Mouse (Mus musculus) induced T-regulatory cell, adult 2 months (primary cell): Measurements from ENCODE around the gene Scarb2.
A peak's percentile ranks its signal among the peaks of the same experiment; 100 is the strongest.

Experiments used
- DNase-seq: peaks from one replicate; pipeline ENCODE4 v3.0.0-alpha.2; 2012; ENCODE audit warnings: low read depth

The Scarb2 gene

DNA sequence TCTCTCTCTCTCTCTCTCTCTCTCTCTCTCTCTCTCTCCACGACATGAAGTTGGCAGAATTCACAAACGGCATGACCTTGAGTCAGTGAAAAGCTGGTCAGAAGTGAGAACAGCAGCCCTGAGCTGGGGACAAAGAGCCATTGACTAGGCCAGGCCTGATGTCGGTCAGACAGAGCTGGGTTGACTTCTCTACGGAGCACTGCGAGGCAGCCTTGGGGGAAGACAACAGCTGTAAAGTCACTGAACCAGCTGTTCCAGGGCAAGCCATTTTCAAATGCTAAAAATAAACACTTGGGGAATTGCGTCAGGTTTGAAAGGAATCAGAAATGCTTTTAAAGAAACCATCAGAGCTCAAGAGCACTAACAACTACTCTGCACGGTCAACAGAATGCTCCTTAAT is 13.2 kb downstream of the Scarb2 start:
- DNase-seq, result no peak

DNA sequence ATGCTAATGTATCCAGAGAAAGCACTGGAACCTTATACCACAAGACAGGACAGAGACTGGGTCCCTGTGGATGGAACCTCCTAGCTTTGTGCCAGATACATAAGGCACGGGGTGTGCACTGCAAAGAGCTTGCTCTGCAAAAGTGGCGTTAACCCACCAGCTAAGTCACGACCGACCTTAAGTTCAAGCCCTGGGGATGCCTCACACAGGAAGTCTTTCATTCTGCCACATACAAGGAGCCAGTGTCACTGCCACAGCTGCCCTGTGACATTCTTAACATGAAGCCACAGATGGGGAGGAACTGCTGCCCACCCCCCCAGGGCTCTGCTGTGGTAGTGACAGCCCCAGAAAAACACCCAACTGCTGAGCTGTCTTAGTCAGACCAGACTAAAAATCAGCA is 15.9 kb downstream of the Scarb2 start:
- DNase-seq, result peak; percentile 72

DNA sequence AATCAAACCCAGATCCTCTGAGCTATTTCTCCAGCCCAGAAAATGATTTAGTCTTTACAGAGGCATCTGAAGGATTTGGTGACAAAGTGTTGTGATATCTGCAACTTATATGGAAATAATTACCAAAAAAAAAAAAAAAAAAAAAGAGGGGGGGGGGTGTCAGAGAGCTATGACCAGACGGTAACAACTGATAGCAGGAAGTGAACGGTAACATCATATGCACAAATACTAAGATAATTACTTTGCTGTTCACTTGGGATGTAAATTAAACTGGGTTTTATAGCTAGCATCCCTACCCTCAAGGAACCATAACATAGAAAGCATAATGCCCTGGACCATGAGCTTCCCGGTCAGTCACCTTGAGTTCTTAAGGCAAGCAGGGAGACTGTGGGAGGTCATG is 16.3 kb downstream of the Scarb2 start:
- DNase-seq, result no peak

DNA sequence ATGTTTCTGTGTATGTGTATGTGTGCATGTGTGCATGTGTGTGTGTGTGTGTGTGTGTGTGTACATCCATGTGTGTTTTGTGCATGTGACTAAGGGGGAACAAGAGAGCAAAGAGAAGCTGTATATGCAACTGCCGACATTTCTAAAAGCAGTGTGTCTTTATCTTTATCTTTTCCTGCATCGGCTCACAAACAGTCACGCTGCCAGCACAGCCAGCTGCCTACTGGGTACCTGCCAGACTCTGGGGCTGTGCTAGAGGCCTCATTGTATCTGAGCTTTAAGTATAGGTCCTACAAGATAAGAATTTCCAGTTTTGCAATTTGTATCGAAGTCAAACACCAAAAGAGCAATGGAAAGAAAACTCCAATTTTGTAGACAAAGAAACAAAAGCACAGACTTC is 17.1 kb downstream of the Scarb2 start:
- DNase-seq, result no peak

DNA sequence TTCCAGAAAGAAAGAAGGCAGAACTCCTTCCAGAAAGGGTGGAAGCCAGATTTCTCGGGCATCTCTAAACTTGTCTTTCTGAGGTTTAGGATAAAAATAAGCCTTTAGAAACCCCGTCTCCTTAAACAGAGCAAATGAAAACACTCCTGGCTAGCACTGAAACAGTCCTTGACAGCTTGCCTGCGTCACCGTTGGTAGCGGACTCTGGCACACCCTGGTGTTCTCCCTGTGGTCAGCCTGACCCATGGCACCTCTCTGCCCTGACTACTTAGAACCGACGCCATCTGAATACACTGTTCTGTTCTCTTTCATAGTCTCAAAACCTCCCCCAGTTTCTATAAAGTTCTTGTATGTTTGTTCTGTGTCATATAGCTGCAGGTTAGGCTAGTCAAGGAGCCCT is 17.7 kb downstream of the Scarb2 start:
- DNase-seq, result no peak

DNA sequence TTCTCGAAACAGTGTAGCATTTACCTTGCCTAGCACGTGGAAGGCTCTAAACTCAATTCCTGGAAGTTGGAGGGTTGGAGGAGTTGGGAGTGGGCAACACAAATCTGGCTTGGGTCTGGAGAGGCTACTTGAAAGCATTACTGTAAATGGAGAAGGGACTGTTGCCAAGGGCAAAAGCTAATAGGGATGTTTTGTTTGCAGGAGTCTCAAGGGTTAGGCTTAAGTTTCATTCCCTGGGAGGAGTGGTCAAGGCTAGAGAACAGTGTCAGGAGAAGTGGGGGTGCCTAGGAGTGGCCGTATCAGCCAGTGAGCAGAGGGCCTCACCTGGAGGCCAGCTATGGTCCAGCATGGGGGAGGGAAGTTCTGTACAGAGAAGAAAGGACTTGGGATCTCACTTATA is 18.2 kb downstream of the Scarb2 start:
- DNase-seq, result no peak

DNA sequence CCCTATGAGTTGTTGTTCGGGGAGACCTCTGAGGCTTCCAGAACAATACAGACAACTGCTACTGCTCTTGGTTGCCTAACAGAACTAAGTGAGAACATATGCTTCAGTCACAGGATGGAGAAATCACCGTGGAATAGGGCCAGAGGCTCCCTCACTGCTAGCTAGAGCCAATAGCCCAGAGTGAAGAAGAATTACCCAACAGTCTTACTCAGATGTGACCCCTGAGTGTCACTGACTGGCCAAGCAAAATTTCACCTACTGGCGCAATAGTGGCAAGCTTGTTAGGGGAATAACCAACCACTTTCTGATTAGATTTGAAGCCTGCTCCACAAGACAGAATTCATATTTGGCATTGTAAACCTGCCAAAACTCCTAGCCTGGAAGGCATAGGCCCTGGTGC is 19.9 kb downstream of the Scarb2 start:
- DNase-seq, result no peak

DNA sequence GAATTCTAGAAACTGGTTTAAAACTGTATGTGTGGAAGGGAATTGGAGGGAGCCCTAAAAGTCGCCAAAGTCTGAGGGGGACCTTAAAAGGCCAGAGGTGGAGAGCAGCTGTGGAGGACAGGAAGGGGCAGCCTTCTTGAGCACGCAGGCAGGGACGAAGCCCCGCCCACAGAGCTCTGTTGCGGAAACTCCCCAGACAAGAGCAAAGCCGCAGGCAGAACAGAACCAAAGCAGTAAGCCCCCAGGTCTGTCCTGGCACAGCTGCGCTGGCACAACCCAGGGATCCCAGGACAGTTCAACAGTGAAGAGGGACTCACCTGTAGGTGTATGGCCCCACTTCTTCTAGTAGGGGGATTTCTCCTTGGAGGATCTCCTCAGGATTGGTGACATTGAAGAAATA is 21.8 kb downstream of the Scarb2 start:
- DNase-seq, result peak; percentile 85

DNA sequence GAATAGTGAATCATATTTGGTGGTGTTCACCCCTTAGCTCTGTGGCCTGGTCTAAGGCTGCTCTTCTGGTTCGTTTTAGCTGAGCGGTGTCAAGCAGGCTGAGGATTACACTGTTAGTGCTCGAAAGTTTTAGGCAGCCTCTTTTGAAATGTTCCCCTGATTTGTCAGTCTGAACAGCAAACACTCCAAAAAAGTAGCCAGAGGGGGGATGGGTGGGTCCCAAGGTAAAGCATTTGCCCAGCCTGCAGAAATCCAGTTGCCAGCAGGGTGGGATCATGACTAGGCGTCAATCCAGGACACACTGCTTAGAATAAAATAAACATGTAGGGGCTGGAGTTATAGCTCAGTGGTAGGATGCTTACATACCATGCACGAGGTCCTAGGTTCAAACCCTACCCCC is 33.8 kb downstream of the Scarb2 start:
- no peak for DNase-seq

DNA sequence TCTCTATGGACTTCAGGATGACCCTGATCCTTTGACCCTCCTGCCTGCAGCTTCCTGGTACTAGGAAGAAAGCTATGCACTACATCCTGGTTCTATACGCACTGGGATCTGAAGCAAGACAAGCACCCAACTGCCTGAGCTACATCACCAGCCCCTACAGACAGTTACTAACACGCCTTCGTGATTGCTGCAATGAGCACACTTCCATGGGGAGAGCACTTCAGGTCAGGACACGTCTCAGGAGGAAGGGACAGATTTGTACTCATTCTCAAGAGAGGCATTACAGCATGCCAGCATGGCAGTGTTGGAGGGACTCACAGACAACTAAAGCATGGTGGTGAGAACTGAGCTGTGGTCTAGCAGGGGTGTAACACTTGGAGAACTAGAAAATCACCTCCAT is 35.1 kb downstream of the Scarb2 start:
- DNase-seq, result no peak

DNA sequence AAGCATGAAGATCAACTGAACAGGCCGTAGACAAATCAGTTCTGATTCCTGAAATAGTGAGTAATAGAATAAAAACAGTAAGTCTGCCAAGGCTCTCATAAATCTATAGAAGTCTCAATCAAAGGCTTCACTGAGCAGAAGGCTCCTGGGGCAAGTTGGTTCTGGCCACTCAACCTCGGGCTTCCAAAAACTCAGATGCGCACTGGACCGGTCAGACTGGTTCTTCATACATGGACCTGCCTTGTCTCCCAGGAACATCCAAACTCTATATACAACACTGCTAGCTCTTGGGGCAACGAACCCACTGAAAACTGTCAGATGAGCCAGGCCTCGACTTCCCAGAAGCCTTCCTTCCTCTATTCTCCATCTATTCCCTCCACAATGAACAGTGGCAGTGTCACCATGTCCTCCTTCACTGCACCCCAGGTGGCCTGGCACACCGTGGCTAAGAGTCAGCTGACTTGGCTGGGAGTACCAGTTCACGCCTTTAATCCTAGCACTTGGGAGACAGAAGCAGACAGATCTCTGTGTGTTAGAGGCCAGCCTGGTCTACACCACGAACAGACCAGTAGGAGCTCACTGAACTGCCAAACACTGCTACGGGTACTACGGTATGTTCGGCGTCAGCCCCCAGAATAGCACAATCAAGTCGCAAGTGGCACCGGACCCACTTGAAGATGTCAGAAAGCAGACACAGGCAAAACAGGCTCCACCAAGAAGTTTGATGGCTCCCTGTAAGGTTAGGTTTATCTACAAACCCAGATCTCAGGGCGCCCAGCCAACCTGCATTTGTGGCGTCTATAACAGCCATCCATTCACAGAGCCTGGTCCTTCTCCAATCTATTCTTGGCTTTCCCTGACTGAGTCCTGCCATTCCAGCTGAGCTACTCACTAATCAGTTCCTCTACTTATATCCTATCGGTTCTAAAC is 37.2 kb downstream of the Scarb2 start:
- DNase-seq, result no peak

DNA sequence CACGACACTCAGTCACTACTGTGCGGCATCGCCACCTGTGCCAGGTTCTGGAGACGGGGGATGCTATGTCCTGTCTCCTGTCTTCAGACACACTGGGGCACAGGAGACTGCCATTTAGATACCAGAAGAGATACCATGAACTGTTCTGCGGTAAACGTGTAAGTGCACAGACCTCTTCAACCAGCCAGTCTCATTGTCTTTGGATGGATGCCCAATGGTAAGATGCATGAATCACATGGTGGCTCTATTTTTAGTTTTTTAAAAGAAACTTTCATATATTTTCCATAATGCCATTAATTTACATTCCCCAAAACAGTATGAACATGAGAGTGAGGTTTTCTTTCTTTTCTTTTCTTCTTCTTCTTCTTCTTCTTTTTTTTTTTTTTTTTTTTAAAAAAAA is 38.4 kb downstream of the Scarb2 start:
- no peak for DNase-seq

DNA sequence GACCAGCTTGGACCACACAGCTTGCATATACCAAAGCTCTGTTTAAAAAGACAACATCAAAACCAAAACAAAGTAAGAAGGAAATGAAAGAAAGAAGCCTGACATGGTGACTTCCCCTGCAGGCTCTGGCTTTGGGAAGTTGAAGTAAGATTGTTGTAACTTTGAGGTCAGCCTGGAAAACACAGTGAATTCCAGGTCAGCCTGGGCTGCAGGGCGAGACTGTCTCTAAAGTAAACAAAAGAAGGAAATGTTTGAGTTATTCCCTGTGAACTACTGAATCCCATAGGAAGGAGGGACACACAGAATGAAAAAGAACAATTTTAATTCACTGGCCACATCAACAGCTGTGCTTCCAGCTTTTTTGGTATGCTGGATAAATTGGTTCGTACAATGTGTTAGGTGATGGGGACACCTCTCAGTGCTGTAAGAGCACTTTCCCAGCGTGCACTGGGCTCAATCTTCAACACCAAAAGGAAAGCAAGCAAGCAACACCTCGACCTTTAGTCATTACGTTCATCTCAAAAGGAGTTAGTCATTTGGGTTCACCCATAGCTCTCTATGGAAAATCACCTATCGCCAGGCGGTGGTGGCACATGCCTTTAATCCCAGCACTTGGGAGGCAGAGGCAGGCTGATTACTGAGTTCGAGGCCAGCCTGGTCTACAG is 39.4 kb downstream of the Scarb2 start:
- DNase-seq, result peak; percentile 39

DNA sequence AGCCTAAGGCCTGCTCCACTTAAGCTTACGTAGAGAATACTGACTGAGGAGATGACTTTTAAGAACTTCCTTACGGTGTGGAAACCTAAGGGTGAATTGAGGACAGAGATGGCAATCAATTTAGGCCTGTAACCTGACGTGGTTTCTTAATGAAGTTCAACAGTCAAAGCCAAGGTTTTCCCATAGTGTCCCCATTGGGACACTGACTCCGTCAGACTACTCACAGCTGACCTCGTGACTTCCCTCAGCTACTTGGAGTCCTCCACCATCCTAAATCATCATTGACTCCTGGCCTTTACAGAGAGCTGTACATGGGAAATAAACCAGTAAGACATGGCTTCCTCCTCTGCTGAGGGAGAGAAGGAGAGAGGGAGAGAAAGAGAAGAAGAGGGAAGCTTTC is 41.1 kb downstream of the Scarb2 start:
- DNase-seq, result no peak

DNA sequence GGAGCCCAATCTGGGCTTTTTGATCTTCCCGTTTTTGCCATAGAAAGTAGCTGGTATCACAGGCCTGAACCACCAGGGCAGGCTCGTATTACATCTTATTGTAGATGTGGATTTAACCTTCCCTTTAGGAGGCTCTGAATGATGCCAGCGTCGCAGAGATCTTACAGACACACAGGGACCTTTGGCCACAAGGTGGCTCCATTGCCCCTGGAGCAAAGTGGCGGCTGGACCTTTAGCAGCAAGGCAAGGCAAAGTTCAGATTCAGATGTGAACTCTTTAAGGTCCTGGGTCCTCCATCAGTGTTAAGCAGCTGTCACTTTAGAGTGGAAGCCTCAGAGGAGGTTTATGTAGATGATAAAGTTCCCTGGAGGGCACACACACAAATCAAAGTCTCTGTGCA is 45.3 kb downstream of the Scarb2 start:
- DNase-seq, result peak; percentile 71

DNA sequence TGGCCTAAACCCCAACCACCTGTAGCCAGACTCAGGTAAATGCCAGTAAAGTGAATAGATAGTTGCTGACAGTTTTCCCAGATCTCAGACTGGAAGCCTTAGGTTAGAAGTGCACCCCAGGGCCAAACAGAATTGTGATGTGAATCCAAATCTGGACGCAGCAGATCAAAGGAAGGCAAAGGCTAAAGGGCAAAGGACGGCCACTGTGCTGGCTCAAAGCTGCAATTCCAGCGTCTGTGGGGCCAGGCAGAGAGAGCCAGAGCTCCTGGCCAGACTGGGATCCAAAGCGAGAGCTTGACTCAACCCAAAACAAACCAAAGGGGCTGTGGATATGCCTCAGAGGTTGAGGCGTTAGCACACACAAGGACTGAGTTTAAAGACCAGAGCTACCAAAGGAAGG is 47.9 kb downstream of the Scarb2 start:
- no peak for DNase-seq

DNA sequence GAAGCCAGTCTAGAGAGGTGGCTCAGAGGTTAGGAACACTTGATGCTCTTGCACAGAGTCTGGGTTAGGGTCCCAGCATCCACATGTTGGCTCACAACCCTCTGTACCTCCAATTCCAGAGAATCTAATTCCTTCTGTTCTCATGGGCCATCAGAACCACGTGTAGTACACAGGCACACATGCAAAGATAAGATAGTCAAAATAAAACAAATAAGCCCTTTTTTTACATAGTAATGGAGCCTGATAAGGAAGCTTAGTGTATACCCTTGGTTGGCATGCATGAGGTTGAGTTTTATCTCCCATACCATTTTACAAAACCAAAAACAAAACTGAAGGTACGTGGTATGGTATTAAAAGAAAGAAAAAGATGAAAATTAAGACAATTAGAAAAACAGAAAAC is 49.2 kb downstream of the Scarb2 start:
- DNase-seq, result no peak

DNA sequence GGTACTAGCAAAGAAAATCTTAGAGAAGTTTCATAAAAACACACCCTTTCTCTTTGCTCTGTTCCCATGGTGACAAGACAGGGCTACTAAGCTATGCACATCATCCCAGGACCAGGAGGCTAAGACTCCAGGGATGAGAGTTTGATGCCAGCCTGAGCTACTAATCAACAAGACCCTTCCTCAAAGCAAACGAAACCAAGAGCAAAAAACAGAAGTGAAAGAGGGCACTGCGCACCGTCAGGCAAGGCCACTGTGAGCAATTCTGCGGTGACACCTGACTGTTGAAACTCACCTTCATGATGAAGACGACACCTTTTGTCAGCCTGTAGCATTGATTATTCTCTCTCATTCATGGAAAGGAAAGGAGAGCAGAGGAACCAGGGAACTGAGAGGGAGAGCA is 53.8 kb downstream of the Scarb2 start:
- no peak for DNase-seq

DNA sequence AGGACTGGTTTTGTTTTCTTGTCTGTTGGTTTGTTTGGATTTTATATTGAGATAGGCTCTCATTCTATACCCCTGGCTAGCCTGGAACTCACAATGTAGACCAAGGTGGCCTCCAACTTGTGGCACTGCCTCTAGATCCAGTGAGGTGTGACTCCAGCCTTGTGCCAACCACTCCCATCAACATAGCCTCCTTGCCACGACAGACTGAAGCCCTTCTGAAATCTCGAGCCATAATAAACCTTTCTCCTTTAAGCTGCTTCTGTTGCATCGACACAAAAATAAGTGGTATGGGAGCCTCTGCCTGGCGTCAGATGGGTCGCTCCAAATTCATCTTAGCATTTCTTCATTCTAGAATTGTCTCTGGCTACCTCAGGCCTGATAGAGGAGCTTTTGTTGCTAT is 59.9 kb downstream of the Scarb2 start:
- no peak for DNase-seq

DNA sequence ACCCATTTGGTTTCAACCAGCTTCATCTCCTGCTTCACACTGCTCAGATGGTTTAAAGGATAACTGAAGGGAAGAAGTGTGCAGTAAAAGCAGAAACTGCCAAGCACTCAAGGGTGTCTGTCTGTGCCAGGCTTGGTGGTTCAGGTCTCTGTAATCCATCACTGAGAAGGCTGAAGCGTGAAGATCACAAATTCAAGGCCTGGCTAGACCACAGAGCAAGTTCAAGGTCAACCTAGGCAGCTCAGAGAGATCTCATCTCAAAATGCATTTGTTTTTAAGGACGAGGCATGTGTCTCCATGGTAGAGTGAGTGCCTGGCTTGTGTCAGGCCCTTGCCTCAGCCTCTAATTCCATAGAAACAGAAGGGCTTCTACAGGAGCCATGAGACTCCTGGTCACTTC is 61.6 kb downstream of the Scarb2 start:
- DNase-seq, result no peak

DNA sequence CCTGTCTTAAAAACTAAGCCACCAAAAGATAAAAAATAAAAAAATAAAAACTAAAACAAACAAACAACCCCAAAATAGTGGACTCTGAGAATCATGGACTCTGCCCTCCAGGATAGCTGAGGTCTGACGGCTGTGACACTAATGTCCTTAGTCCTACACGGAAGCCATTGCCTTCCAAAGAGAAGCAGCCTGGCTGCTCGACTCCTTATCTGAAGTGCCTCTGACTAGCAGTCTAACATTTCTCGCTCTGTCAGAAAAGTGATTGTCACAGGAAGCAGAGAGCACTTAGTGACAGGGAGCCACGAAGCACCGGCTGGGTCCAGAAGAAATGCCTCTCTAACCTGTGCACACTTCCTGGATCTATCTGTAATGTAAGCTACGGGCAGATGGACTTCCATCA is 63.7 kb downstream of the Scarb2 start:
- no peak for DNase-seq

DNA sequence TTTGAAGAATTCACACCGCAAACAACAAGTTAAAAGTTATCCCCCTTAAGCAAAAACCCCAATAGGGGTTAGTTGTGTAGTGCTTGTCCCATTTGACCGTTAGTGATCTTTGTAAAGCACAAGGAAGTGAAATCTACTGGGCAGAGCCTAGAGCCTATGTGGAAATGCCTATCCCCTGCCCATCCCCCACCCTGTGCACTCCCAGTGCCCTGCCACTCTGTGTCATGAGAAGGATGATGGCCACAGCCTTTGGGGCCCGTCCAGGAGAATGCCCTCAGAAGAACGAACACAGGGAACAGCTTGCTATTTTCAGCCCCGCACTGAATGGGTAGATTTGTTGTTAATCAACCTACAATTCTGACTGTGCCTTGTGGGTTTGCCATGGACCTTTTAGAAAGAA is 65.1 kb downstream of the Scarb2 start:
- DNase-seq, result no peak

DNA sequence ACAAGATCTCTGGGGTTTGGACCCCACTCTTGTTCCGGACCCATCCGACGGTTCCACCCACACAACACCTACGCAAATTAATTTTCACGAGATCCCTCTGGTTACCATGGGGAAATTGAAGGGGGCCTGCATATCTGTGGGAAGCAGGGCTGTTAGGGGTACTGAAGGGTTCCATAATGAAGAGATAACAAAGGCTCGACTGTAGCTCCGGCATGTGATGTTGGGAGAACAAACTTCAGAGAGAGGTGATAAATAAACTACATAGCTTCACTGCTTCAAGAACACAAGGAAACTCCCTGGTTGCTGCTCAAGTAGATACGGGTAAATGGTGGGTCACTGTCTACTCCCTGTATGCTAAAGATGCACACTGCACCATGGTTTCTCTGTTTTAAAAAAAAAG is 68.1 kb downstream of the Scarb2 start:
- no peak for DNase-seq
